Mouse (Mus musculus) lung, adult 2 months (tissue): ENCODE data around the gene Dhcr24.

Source experiments
- CTCF ChIP-seq: fragments of 200-500 bp; IDR thresholded peaks from 2 replicates; pipeline ENCODE4 v1.5.1; 2011; ENCODE audit warnings: mild to moderate bottlenecking, low read length, control low read depth; ENCODE audit not compliant: insufficient read depth
- POLR2A ChIP-seq: fragments of 200-500 bp; IDR thresholded peaks from 2 replicates; pipeline ENCODE4 v1.6.1; 2011; ENCODE audit warnings: low read depth, mild to moderate bottlenecking, control low read depth, low read length, borderline replicate concordance; ENCODE audit errors: extremely low read depth

GRCm38 (mm10) chr4:106525001-106525400, 35.8 kb upstream of the Dhcr24 start:
- TF ChIP-seq CTCF (no peak), POLR2A (no peak)
